Mouse (Mus musculus): ENCODE data around the gene Evi2b.

The Evi2b gene

GRCm38 (mm10) chr11:79523560-79524309 is at the start of gene Evi2b:
Gene Evi2b, minus strand, starts transcription at chr11:79523762.
- DNase-seq = no peak

GRCm38 (mm10) chr11:79570319-79570718 is 46.8 kb upstream of the Evi2b start:
- DNase-seq = no peak

- DNase-seq = no peak
Measured at GRCm38 (mm10) chr11:79568197-79568911, 44.8 kb upstream of the Evi2b start.

GRCm38 (mm10) chr11:79566947-79567346 is 43.4 kb upstream of the Evi2b start:
- no peak for DNase-seq

GRCm38 (mm10) chr11:79563493-79563892 is 39.9 kb upstream of the Evi2b start:
- DNase-seq = no peak

GRCm38 (mm10) chr11:79560536-79560935 is 37.0 kb upstream of the Evi2b start:
- no peak for DNase-seq

GRCm38 (mm10) chr11:79552622-79553021 is 29.1 kb upstream of the Evi2b start:
- DNase-seq = no peak

- no peak for DNase-seq
Measured at GRCm38 (mm10) chr11:79536293-79536692, 12.7 kb upstream of the Evi2b start.

GRCm38 (mm10) chr11:79535554-79535953 is 12.0 kb upstream of the Evi2b start:
- DNase-seq = no peak

- DNase-seq = peak; percentile 20
Measured at GRCm38 (mm10) chr11:79533950-79534690, 10.6 kb upstream of the Evi2b start.

GRCm38 (mm10) chr11:79533311-79533710 is 9.7 kb upstream of the Evi2b start:
- DNase-seq = no peak

GRCm38 (mm10) chr11:79531485-79531884 is 7.9 kb upstream of the Evi2b start:
- no peak for DNase-seq

- no peak for DNase-seq
Measured at GRCm38 (mm10) chr11:79530774-79531173, 7.2 kb upstream of the Evi2b start.

- no peak for DNase-seq
Measured at GRCm38 (mm10) chr11:79530333-79530761, 6.8 kb upstream of the Evi2b start, which contains the start of the genes Evi2 and Evi2a. Gene Evi2, minus strand, starts transcription at chr11:79530589. Gene Evi2a, minus strand, starts transcription at chr11:79530609.

- DNase-seq = no peak
Measured at GRCm38 (mm10) chr11:79529736-79530135, 6.2 kb upstream of the Evi2b start.

- no peak for DNase-seq
Measured at GRCm38 (mm10) chr11:79529226-79529625, 5.7 kb upstream of the Evi2b start.

GRCm38 (mm10) chr11:79528601-79529000 is 5.0 kb upstream of the Evi2b start:
- DNase-seq = no peak

GRCm38 (mm10) chr11:79527739-79528384 is 4.3 kb upstream of the Evi2b start:
- DNase-seq = no peak

- no peak for DNase-seq
Measured at GRCm38 (mm10) chr11:79527015-79527738, 3.6 kb upstream of the Evi2b start.

- no peak for DNase-seq
Measured at GRCm38 (mm10) chr11:79526549-79526948, 3.0 kb upstream of the Evi2b start.

- no peak for DNase-seq
Measured at GRCm38 (mm10) chr11:79524310-79524575, 681 bp upstream of the Evi2b start.

GRCm38 (mm10) chr11:79522944-79523343 is 618 bp downstream of the Evi2b start:
- DNase-seq = no peak

Measured in cerebellum, adult 11-12 months (tissue).